Mouse (Mus musculus): ENCODE data around the gene Pip4k2b.
"Not testable (repeated sequence)": the region's sequence is repeated elsewhere in the genome, so short reads cannot be mapped to it uniquely, and the experiment has no call there.

The Pip4k2b gene

GRCm38 (mm10) chr11:97744063-97744717, at the start of gene Pip4k2b:
Gene Pip4k2b, minus strand, starts transcription at chr11:97744704.
- DNase-seq (ENCODE audit: low read depth, low spot score), result peak; percentile 32

- DNase-seq (ENCODE audit: low read depth, low spot score), result peak; percentile 65
Measured at GRCm38 (mm10) chr11:97793165-97793564, 48.7 kb upstream of the Pip4k2b start.

GRCm38 (mm10) chr11:97790778-97791438, 46.4 kb upstream of the Pip4k2b start:
- not testable (repeated sequence) for DNase-seq (ENCODE audit: low read depth, low spot score)

- no peak for DNase-seq (ENCODE audit: low read depth, low spot score)
Measured at GRCm38 (mm10) chr11:97789727-97790126, 45.2 kb upstream of the Pip4k2b start.

GRCm38 (mm10) chr11:97787961-97788360, 43.5 kb upstream of the Pip4k2b start:
- DNase-seq (ENCODE audit: low read depth, low spot score), result no peak

- no peak for DNase-seq (ENCODE audit: low read depth, low spot score)
Measured at GRCm38 (mm10) chr11:97782564-97782895, 38.0 kb upstream of the Pip4k2b start.

GRCm38 (mm10) chr11:97781832-97782563, 37.5 kb upstream of the Pip4k2b start, which contains the start of gene Rpl23:
Gene Rpl23, minus strand, starts transcription at chr11:97782437.
- DNase-seq (ENCODE audit: low read depth, low spot score), result peak; percentile 98

- no peak for DNase-seq (ENCODE audit: low read depth, low spot score)
Measured at GRCm38 (mm10) chr11:97781478-97781831, 37.0 kb upstream of the Pip4k2b start.

- DNase-seq (ENCODE audit: low read depth, low spot score), result no peak
Measured at GRCm38 (mm10) chr11:97779968-97780701, 35.6 kb upstream of the Pip4k2b start.

- no peak for DNase-seq (ENCODE audit: low read depth, low spot score)
Measured at GRCm38 (mm10) chr11:97778918-97779317, 34.4 kb upstream of the Pip4k2b start.

GRCm38 (mm10) chr11:97777129-97777529, 32.6 kb upstream of the Pip4k2b start:
- DNase-seq (ENCODE audit: low read depth, low spot score), result no peak

- DNase-seq (ENCODE audit: low read depth, low spot score), result no peak
Measured at GRCm38 (mm10) chr11:97776497-97777128, 32.1 kb upstream of the Pip4k2b start.

GRCm38 (mm10) chr11:97775808-97776496, 31.4 kb upstream of the Pip4k2b start, which contains the start of gene 1700001P01Rik:
Gene 1700001P01Rik, minus strand, starts transcription at chr11:97775918.
- DNase-seq (ENCODE audit: low read depth, low spot score), result no peak

- no peak for DNase-seq (ENCODE audit: low read depth, low spot score)
Measured at GRCm38 (mm10) chr11:97775186-97775585, 30.7 kb upstream of the Pip4k2b start.

- DNase-seq (ENCODE audit: low read depth, low spot score), result no peak
Measured at GRCm38 (mm10) chr11:97771410-97771809, 26.9 kb upstream of the Pip4k2b start.

- no peak for DNase-seq (ENCODE audit: low read depth, low spot score)
Measured at GRCm38 (mm10) chr11:97769704-97770103, 25.2 kb upstream of the Pip4k2b start.

GRCm38 (mm10) chr11:97766154-97766881, 21.8 kb upstream of the Pip4k2b start, which contains the start of gene Cwc25:
Gene Cwc25, minus strand, starts transcription at chr11:97766556.
- peak; percentile 95 for DNase-seq (ENCODE audit: low read depth, low spot score)

- DNase-seq (ENCODE audit: low read depth, low spot score), result no peak
Measured at GRCm38 (mm10) chr11:97761638-97762037, 17.1 kb upstream of the Pip4k2b start.

- DNase-seq (ENCODE audit: low read depth, low spot score), result no peak
Measured at GRCm38 (mm10) chr11:97758942-97759341, 14.4 kb upstream of the Pip4k2b start.

- DNase-seq (ENCODE audit: low read depth, low spot score), result no peak
Measured at GRCm38 (mm10) chr11:97758125-97758524, 13.6 kb upstream of the Pip4k2b start.
